In the genomic region with DNA sequence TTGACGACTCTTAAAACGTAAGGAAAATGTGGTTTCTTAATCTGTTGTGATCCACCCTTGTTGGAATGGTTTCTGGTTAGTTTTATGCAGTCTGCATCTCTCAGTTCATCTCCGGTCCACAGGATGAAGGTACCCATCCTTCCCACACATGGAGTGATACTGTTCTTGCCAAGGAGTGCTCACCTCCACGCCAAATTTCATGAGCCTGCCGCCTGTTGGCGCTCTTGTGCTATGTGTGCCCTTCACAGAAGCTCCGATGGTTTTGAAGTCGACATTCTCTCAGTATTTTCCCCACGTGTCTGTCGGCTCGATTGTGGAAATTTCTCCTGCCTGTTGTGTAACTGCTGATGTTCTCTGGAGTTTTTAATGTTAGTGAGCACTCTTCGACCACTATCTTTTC, we compare ENCODE assay signal across 38 mouse cellular contexts. TPM values are rescaled to one million over a fixed set of nuclear protein-coding genes. Genes with fewer than 3 reads are reported as not detected.
DNase-seq lines count a peak whose midpoint lies in the region; ATAC-seq and TF ChIP-seq lines count a peak whose summit lies in the region.
"Had no signal": no experiment of that assay in that cellular context is flagged by ENCODE, and none has a peak within 500 bp of the region (broad histone marks: within the 10 kb centered on the region; RNA-seq: fewer than 3 reads in every experiment).

No protein-coding gene starts in this region.

- TF ChIP-seq POLR2A in cerebellum, adult 2 months (IDR thresholded peaks at IDR 0.05; ENCODE audit: borderline replicate concordance, insufficient read depth, low read length) = no peak

- TF ChIP-seq CTCF in E14TG2a.4 (conservative IDR thresholded peaks at IDR 0.05; ENCODE audit: low read length) = peak; percentile 14
- peak; percentile 50; the same call in 1 of the 2 replicates for TF ChIP-seq CTCF in cerebellum, adult 2 months (IDR thresholded peaks at IDR 0.05; ENCODE audit: borderline replicate concordance, insufficient read depth, low read depth, low read length)
- TF ChIP-seq CTCF in layer of hippocampus, adult 2 months (conservative IDR thresholded peaks at IDR 0.05) = no peak

- H3K4me1 ChIP-seq in E14TG2a.4 (replicated peaks; ENCODE audit: low read depth, low read length) = no peaks in the 10 kb centered on the region
- H3K4me1 ChIP-seq in cerebellum, adult 2 months (ENCODE audit: control insufficient read depth, insufficient read depth, low read length) = no peaks in the 10 kb centered on the region
- H3K4me1 ChIP-seq: embryonic facial prominence, embryonic 10.5 days; embryonic facial prominence, embryonic 15.5 days; forebrain, embryonic 12.5 days; midbrain, embryonic 13.5 days had no signal

- 67% methylated on average over 12 of the region's 12 CpGs for WGBS in cerebellum, adult 2 months

- H3K9me3 ChIP-seq in E14TG2a.4 (ENCODE audit: low read length) = peaks cover 10% of the 10 kb centered on the region; the same call in 1 of the 2 replicates
- H3K9me3 ChIP-seq: embryonic facial prominence, embryonic 15.5 days; forebrain, embryonic 12.5 days; heart, embryonic 15.5 days; midbrain, embryonic 13.5 days had no signal

- H3K36me3 ChIP-seq in E14TG2a.4 (ENCODE audit: insufficient read depth, low read length) = no peaks in the 10 kb centered on the region
- H3K36me3 ChIP-seq: embryonic facial prominence, embryonic 10.5 days; embryonic facial prominence, embryonic 15.5 days; forebrain, embryonic 12.5 days; heart, embryonic 15.5 days; midbrain, embryonic 13.5 days had no signal

- peak; percentile 12 for DNase-seq in R1 (ENCODE audit: low read depth, low spot score)
- DNase-seq in cerebellum, adult 2 months = peak; percentile 30 to 37
- peak; percentile 54 for DNase-seq in cerebellum, postnatal 14 days
- no peak for DNase-seq in spleen, postnatal 4 days (ENCODE audit: low spot score in 2 of 2)
- DNase-seq in layer of hippocampus, adult 2 months (ENCODE audit: low spot score in 2 of 2) = no peak
- DNase-seq: adrenal gland, postnatal 14 days; gastrocnemius, postnatal 14 days; kidney, adult 8-10 months; kidney, postnatal 4 days; layer of hippocampus, postnatal 36 days; liver; lung, adult 2 months; lung, postnatal 36 days; retina, postnatal 1 day; right cerebral cortex, postnatal 14 days; thymus, postnatal 14 days had no signal

- no peak for ATAC-seq in megakaryocyte progenitor cell, adult 5-6 weeks (replicated peaks; ENCODE audit: poor library complexity)
- ATAC-seq: CD4-positive, CD25-positive, alpha-beta regulatory T cell, adult 4 months; hindbrain, embryonic 16.5 days; midbrain, embryonic 13.5 days; Patski had no signal

- H3K27me3 ChIP-seq in E14TG2a.4 (ENCODE audit: insufficient read depth, low read length) = peaks cover 11% of the 10 kb centered on the region; the same call in 1 of the 2 replicates
- H3K27me3 ChIP-seq in cerebellum, adult 2 months (ENCODE audit: control insufficient read depth, insufficient read depth, low read length) = no peaks in the 10 kb centered on the region
- H3K27me3 ChIP-seq: embryonic facial prominence, embryonic 15.5 days; heart, embryonic 15.5 days; megakaryocyte, embryonic 14.5 days; midbrain, embryonic 13.5 days; Patski had no signal

- no peak overlapping the region for H3K4me3 ChIP-seq in E14TG2a.4 (replicated peaks; ENCODE audit: low read length)
- no peak overlapping the region for H3K4me3 ChIP-seq in cerebellum, adult 2 months (replicated peaks; ENCODE audit: insufficient read depth, low read depth, low read length)
- H3K4me3 ChIP-seq in layer of hippocampus, adult 2 months = no peak overlapping the region
- H3K4me3 ChIP-seq: embryonic facial prominence, embryonic 10.5 days; embryonic facial prominence, embryonic 15.5 days; forebrain, embryonic 12.5 days; heart, embryonic 15.5 days; megakaryocyte, embryonic 14.5 days; midbrain, embryonic 13.5 days had no signal

- H3K27ac ChIP-seq in cerebellum, adult 2 months (ENCODE audit: insufficient read depth, low read length) = no peak overlapping the region
- no peak overlapping the region for H3K27ac ChIP-seq in layer of hippocampus, adult 2 months
- H3K27ac ChIP-seq: embryonic facial prominence, embryonic 10.5 days; embryonic facial prominence, embryonic 15.5 days; forebrain, embryonic 12.5 days; heart, embryonic 15.5 days; kidney, postnatal 0 days; liver, embryonic 14.5 days; midbrain, embryonic 13.5 days had no signal

RNA-seq across cellular contexts. Expression of a gene that starts 40.0 kb away (rescaled TPM):
- polyA plus RNA-seq in cerebellum, adult 2 months (2012; rRNA removed) = 0.32 and 0.39 TPM in 2 replicates
- not detected in 2 replicates for total RNA-seq in megakaryocyte progenitor cell, adult 5-6 weeks (2015)
- total RNA-seq in megakaryocyte progenitor cell, adult 5-6 weeks (2017) = not detected in 2 replicates
- under 1 TPM in 1 of 2 experiments, not detected in 1; 0.61 TPM for total RNA-seq in layer of hippocampus, adult 2 months (2021)
- total RNA-seq: adrenal gland, postnatal 14 days; gastrocnemius, postnatal 14 days; granulocyte monocyte progenitor cell, adult 5-6 weeks; heart, postnatal 25 days; monocyte, adult 5-6 weeks had no signal
- polyA plus RNA-seq: CD4-positive, CD25-positive, alpha-beta regulatory T cell, adult 4 months; embryonic facial prominence, embryonic 10.5 days; embryonic facial prominence, embryonic 15.5 days; forebrain, embryonic 12.5 days; heart, embryonic 15.5 days; intestine, embryonic 14.5 days; kidney, postnatal 0 days; limb, embryonic 11.5 days; liver, embryonic 14.5 days; lung, adult 2 months; Patski; small intestine, adult 2 months; stomach, embryonic 16.5 days; urinary bladder, adult 2 months had no signal

RNA-seq across cellular contexts. Expression of a gene that starts 57.8 kb away (rescaled TPM):
- polyA plus RNA-seq in cerebellum, adult 2 months (2012; rRNA removed) = 8.6 and 9.2 TPM in 2 replicates
- total RNA-seq in megakaryocyte progenitor cell, adult 5-6 weeks (2015) = not detected in 2 replicates
- total RNA-seq in megakaryocyte progenitor cell, adult 5-6 weeks (2017) = 0.14 TPM in 1 of 2 replicates, not detected in the other
- 1 to 10 TPM; 1.4 to 2.3 TPM for total RNA-seq in layer of hippocampus, adult 2 months (2021)
- total RNA-seq: granulocyte monocyte progenitor cell, adult 5-6 weeks; MEL; monocyte, adult 5-6 weeks had no signal
- polyA plus RNA-seq: Patski had no signal

Comparison
In these comparisons a context has a peak if more than half of its experiments do, and no peak if none do; other contexts are left out.
1. DNase-seq: peak in R1 (single experiment), cerebellum, adult 2 months (2 of 2) and cerebellum, postnatal 14 days (2 of 2); none in spleen, postnatal 4 days (0 of 2) and layer of hippocampus, adult 2 months (0 of 2).